Mouse (Mus musculus) forebrain, embryonic 12.5 days (tissue): ENCODE measurements at regions not wholly inside any gene's neighbourhood (a gene's known extent, or its start where the extent isn't known, plus 50 kb on each side); places are given as distances from the start of the nearest gene placed in this dataset.
A peak's percentile ranks its signal among the peaks of the same experiment; 100 is the strongest.

Source experiments
- ATAC-seq: fragments of 200-750 bp; cut with Nextera tagmentation; 2 replicates; pipeline ENCODE4 v1.8.0; 2017; ENCODE audit warnings: moderate TSS enrichment; ENCODE audit not compliant: low FRiP score
- H3K27ac ChIP-seq: fragments of 300-500 bp; sonication (generic); 2 replicates; pipeline ENCODE4 v1.5.1; 2016; ENCODE audit warnings: mild to moderate bottlenecking
- H3K27me3 ChIP-seq: fragments of 300-500 bp; sonication (generic); 2 replicates; pipeline ENCODE4 v1.6.1; 2016; ENCODE audit warnings: mild to moderate bottlenecking
- H3K36me3 ChIP-seq: fragments of 300-500 bp; sonication (generic); replicated peaks from 2 replicates; pipeline ENCODE4 v1.6.1; 2016; ENCODE audit warnings: mild to moderate bottlenecking
- H3K4me1 ChIP-seq: fragments of 300-500 bp; sonication (generic); 2 replicates; pipeline ENCODE4 v1.6.1; 2016
- H3K4me2 ChIP-seq: fragments of 300-500 bp; sonication (generic); 2 replicates; pipeline ENCODE4 v1.6.1; 2016; ENCODE audit warnings: mild to moderate bottlenecking, moderate library complexity
- H3K4me3 ChIP-seq: fragments of 300-500 bp; sonication (generic); replicated peaks from 2 replicates; pipeline ENCODE4 v1.5.1; 2016; ENCODE audit warnings: mild to moderate bottlenecking
- H3K9ac ChIP-seq: fragments of 300-500 bp; sonication (generic); 2 replicates; pipeline ENCODE4 v1.6.1; 2016; ENCODE audit warnings: mild to moderate bottlenecking
- H3K9me3 ChIP-seq: fragments of 300-500 bp; sonication (generic); 2 replicates; pipeline ENCODE4 v1.6.1; 2016
- WGBS: fragments of 180-500 bp; shearing (Covaris S2); methylation state at CpG from one replicate; pipeline ENCODE4 v1.1.7; 2016; 5-methylcytosine and 5-hydroxymethylcytosine counted together

DNA sequence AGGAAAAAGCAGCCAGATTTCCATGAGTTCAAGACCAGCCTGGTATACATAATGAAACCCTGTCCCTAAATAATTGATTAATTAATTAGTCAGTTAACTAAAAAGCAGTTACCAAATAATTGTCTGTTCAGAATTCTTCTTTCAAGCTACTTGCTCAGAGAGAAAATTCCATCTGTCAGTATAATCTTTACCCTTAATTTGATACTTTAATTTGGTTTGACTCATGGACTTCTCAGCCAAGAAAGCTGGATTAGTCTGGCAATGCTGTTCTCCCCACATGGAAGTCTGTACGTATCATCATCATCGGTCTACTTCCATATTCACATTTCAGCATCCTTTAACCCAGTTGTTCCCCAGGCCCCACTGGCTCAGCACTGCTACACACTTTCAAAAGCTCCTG lies 461.0 kb upstream of the Sphkap start:
- 88% methylated on average over 2 of the region's 2 CpGs for WGBS
- H3K9me3 ChIP-seq = no peaks in the 10 kb centered on the region
- no peak for ATAC-seq
- no peaks in the 10 kb centered on the region for H3K27me3 ChIP-seq
- H3K4me2 ChIP-seq = no peak overlapping the region
- no peak overlapping the region for H3K4me3 ChIP-seq
- no peak overlapping the region for H3K27ac ChIP-seq
- H3K9ac ChIP-seq = no peak overlapping the region
- no peaks in the 10 kb centered on the region for H3K36me3 ChIP-seq
- H3K4me1 ChIP-seq = 0 out of 2 replicates have a peak, but pooled peaks cover 7% of the 10 kb centered on the region

DNA sequence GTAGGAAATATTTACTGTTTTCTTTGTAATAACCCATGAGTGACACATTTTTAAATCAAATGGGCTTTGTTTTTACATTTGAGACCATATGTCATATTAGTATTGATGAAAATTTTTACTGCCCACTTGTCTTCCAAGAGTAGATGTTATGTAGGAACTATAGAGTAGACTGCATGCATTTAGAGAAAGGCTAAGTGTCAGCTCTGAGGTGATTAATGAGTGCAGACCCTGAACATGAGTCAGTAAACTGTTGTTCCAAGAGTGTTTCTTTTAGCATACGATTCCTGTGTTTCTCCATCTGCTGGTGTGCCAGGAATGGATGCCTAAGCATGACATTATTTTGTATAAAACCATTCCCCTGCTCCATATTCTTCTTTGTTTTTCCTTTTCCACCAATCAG lies 454.5 kb upstream of the Sphkap start:
- no peaks in the 10 kb centered on the region for H3K9me3 ChIP-seq
- H3K4me1 ChIP-seq = 0 out of 2 replicates have a peak, but pooled peaks cover 3% of the 10 kb centered on the region
- H3K4me2 ChIP-seq = no peak overlapping the region
- H3K4me3 ChIP-seq = no peak overlapping the region
- no peak overlapping the region for H3K27ac ChIP-seq
- no peaks in the 10 kb centered on the region for H3K27me3 ChIP-seq
- no peak for ATAC-seq
- WGBS = 86% methylated on average over 1 of the region's 1 CpGs
- H3K36me3 ChIP-seq = no peaks in the 10 kb centered on the region
- no peak overlapping the region for H3K9ac ChIP-seq

DNA sequence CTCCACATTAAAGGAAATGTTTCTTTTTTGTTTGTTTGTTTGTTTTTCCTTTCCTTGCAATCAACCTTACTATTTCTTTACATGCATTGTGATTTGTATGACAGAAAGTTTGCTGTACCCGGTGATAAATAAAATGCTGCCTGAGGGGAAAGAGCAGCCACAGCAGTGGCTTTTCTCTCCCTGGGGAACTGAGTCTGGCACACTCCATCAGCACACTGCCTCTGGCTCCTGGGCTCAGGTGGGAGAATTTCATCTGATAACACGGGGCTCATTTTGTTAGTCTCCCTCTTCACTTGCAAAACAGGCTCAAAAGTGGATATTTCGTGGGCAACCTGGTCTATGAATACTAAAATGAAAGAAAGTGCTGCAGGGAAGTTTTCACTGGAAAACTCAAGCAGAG lies 454.1 kb upstream of the Sphkap start:
- H3K9ac ChIP-seq = no peak overlapping the region
- 72% methylated on average over 3 of the region's 3 CpGs for WGBS
- H3K27ac ChIP-seq = no peak overlapping the region
- no peaks in the 10 kb centered on the region for H3K9me3 ChIP-seq
- ATAC-seq = no peak
- H3K27me3 ChIP-seq = no peaks in the 10 kb centered on the region
- H3K4me3 ChIP-seq = no peak overlapping the region
- H3K36me3 ChIP-seq = no peaks in the 10 kb centered on the region
- H3K4me1 ChIP-seq = 0 out of 2 replicates have a peak, but pooled peaks cover 3% of the 10 kb centered on the region
- no peak overlapping the region for H3K4me2 ChIP-seq

DNA sequence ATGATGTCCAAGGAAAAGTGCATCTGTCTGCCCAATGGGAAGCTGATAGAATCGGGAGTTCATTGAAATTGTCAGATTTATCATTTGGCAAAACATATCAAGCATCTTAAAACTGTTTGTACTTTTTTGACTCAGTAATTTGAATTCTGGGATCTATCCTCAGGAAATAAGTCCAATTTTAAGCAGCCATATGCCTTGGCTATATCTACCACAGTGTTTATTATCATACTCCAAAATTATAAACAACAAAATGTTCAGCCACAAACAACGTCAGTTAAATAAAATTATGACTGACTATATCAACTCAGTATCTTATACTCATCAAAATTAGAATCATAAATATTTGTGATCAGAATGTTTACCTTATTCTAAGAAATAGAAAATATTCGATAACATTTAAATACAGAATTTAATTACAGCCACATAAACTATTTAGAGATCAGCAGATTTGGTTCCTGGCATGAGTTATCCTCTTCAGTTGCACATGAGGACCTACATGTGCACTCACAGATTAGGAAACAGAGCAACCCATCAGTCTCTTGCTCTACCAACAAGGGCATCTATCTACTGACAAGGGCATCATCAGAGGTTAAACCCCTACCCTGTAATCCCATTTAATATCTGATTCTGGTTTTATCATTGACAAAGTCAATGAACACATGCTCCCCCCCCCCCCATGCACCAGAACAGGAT lies 451.9 kb upstream of the Sphkap start:
- Histone ChIP-seq H3K9me3 (no peaks in the 10 kb centered on the region), H3K9ac (no peak overlapping the region), H3K4me3 (no peak overlapping the region), H3K27me3 (no peaks in the 10 kb centered on the region), H3K4me2 (no peak overlapping the region), H3K4me1 (no peaks in the 10 kb centered on the region), H3K36me3 (no peaks in the 10 kb centered on the region), H3K27ac (no peak overlapping the region)
- WGBS = 91% methylated on average over 3 of the region's 3 CpGs
- no peak for ATAC-seq

DNA sequence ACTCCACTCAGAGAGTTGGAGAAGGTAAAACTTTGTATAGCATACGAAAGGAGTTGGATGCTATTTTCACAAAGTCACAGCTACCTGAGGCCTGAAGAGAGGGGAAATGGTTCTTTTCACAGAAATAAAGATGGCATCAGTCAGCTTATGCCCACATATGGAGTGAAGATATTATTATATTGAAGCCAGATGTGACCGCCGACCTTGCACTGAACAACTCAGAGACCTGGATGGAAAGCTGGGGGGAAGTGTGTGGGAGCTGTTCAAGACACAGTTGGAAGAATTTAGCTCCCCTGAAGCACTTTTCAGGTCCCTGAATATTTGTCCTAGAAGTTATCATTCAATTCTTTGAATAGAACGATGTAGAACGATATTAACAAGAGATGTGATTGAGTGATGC lies 446.0 kb upstream of the Sphkap start:
- Histone ChIP-seq H3K4me2 (no peak overlapping the region), H3K27ac (no peak overlapping the region), H3K4me1 (no peaks in the 10 kb centered on the region), H3K9me3 (no peaks in the 10 kb centered on the region), H3K4me3 (no peak overlapping the region), H3K9ac (no peak overlapping the region), H3K27me3 (no peaks in the 10 kb centered on the region), H3K36me3 (no peaks in the 10 kb centered on the region)
- WGBS = 88% methylated on average over 5 of the region's 5 CpGs
- ATAC-seq = no peak

DNA sequence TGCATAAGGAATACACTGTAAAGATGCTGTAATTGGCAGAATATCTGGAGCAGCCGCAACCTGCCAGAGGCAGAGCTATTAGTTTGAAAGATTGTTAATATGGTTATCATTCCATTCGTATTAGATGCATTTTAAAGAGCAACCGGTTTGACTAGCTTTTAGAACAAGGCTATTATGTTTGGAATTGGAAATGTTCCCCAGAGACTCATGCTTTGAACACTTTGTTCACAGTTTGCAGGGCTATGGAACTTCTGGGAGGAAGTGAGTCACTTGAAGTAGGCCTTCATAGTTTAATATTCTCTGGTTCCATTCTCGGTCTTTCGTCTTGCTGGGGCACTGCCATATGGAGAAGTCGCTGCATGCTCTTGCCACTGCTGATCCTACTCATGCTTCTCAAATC lies 443.1 kb upstream of the Sphkap start:
- H3K27ac ChIP-seq = no peak overlapping the region
- ATAC-seq = no peak
- H3K9me3 ChIP-seq = no peaks in the 10 kb centered on the region
- no peaks in the 10 kb centered on the region for H3K36me3 ChIP-seq
- WGBS = 94% methylated on average over 6 of the region's 6 CpGs
- H3K27me3 ChIP-seq = no peaks in the 10 kb centered on the region
- no peaks in the 10 kb centered on the region for H3K4me1 ChIP-seq
- H3K4me3 ChIP-seq = no peak overlapping the region
- no peak overlapping the region for H3K9ac ChIP-seq
- no peak overlapping the region for H3K4me2 ChIP-seq

DNA sequence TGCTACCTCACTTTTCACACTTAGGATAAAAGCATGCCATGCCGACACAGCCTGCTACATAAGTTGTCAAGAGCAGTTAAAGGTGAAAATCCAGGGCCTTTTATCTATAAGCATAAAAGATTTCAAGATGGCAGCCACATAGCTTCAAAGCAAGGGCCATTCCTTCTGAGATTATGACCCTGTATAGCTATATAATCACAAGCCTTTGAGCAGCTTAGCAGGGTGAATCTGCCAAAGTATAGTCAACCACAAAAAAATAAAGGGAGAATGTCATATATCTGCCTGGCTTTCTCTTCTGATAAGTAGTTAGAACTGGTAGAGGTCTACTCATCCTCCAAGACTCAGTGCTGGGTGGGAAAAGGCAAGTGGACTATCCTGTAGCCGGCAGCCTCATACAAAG lies 440.4 kb upstream of the Sphkap start:
- WGBS = 88% methylated on average over 2 of the region's 2 CpGs
- no peak overlapping the region for H3K9ac ChIP-seq

DNA sequence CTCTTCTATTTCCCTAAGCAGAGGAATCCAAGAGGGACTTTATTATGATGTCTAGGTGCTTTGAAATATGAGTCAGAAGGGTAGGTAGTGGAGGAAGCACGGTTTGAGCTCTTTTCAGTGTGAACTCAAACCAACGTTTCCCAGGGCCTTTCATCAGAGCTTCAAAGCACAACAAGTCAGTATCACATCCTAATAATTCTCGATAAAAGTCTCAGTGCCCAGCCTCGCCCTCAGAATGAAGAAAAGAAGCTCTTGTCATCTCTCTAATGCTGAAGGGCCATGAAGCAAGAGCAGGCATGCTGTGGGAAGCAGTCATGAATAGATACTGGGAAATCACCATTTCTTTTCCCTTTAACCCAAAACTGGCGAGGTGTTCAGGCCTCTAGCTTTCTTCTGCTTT lies 440.0 kb upstream of the Sphkap start:
- ATAC-seq = no peak
- Histone ChIP-seq H3K27me3 (no peaks in the 10 kb centered on the region), H3K9me3 (no peaks in the 10 kb centered on the region), H3K36me3 (no peaks in the 10 kb centered on the region), H3K9ac (no peak overlapping the region), H3K27ac (no peak overlapping the region), H3K4me2 (no peak overlapping the region), H3K4me3 (no peak overlapping the region), H3K4me1 (no peaks in the 10 kb centered on the region)
- WGBS = 74% methylated on average over 5 of the region's 5 CpGs

More for the DNA sequence above, 440.4 kb upstream of the Sphkap start:
- no peak overlapping the region for H3K4me2 ChIP-seq
- H3K4me1 ChIP-seq = no peaks in the 10 kb centered on the region
- H3K27me3 ChIP-seq = no peaks in the 10 kb centered on the region
- ATAC-seq = no peak
- no peaks in the 10 kb centered on the region for H3K36me3 ChIP-seq
- no peaks in the 10 kb centered on the region for H3K9me3 ChIP-seq
- H3K4me3 ChIP-seq = no peak overlapping the region
- H3K27ac ChIP-seq = no peak overlapping the region

DNA sequence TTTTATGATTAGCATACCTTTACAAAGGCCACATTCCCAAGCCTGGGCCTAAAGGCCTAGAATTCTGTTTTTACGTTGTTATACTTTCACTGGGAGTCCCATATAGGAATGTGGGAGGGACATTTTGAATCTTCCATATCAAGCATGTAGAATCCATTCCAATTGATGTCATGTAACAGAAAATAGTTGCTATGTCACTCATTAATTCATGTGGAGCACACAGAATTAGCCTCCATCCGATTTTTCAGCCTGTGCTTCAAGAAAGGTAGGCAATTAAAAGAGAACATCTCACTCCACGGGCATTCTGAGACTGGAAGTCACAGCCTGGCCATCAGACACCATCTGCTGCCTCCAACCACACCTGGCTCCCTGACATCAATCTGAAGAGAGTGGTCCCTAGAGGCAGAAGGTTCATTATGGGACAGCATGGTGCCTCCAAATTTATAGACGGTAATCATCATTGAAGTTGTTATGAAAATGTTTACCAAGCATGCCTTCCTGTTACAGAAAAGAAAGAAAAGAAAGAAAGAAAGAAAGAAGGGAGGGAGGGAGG lies 436.9 kb upstream of the Sphkap start:
- Histone ChIP-seq H3K4me2 (no peak overlapping the region), H3K9me3 (no peaks in the 10 kb centered on the region), H3K4me1 (no peaks in the 10 kb centered on the region), H3K27ac (no peak overlapping the region), H3K27me3 (no peaks in the 10 kb centered on the region), H3K9ac (no peak overlapping the region), H3K4me3 (no peak overlapping the region), H3K36me3 (no peaks in the 10 kb centered on the region)
- 81% methylated on average over 4 of the region's 4 CpGs for WGBS
- no peak for ATAC-seq

DNA sequence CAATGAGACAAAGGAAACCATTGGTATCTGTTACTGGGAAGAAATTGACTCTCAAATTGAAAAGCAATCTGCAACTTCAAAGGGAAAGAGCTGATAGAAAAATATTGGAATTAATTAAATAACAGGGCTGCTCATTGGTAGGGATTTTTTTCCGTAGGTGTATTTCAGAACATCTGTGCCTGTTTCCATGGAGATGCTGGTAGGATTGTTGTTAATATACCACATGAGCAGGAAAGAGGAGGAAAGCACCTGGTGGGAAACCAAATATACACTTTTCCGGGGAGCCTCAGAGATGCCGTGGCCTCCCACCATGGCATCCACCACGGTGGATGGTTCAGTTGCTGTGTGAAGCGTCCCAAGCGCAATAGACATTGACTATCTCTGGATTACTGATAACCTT lies 428.0 kb upstream of the Sphkap start:
- H3K4me1 ChIP-seq = no peaks in the 10 kb centered on the region
- H3K4me2 ChIP-seq = no peak overlapping the region
- 93% methylated on average over 6 of the region's 6 CpGs for WGBS
- no peak overlapping the region for H3K27ac ChIP-seq
- no peak overlapping the region for H3K9ac ChIP-seq
- no peaks in the 10 kb centered on the region for H3K36me3 ChIP-seq
- H3K4me3 ChIP-seq = no peak overlapping the region
- H3K27me3 ChIP-seq = no peaks in the 10 kb centered on the region
- H3K9me3 ChIP-seq = no peaks in the 10 kb centered on the region
- ATAC-seq = no peak

DNA sequence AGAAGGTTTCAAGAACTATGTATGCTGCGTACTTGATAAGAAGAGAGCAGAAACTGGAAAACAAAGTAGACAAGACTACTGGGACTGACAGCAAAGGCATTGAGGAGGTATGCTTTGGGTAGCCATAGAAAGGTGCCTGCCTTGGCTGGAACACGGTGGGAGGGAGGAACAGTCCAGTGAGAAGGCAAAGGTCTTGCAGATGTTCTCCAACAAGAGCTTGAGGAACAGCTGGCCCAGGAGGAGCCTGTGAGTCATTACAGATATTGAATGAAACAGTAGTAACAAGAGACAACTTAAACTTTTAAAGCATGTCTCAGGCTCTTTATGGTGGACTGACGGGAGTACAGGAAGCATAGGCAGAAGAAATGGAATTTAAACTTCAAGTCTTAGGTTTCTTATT lies 424.9 kb upstream of the Sphkap start:
- 89% methylated on average over 3 of the region's 3 CpGs for WGBS
- no peak for ATAC-seq
- no peak overlapping the region for H3K4me3 ChIP-seq
- no peaks in the 10 kb centered on the region for H3K9me3 ChIP-seq
- no peaks in the 10 kb centered on the region for H3K27me3 ChIP-seq
- no peak overlapping the region for H3K9ac ChIP-seq
- H3K4me1 ChIP-seq = no peaks in the 10 kb centered on the region
- no peak overlapping the region for H3K4me2 ChIP-seq
- no peak overlapping the region for H3K27ac ChIP-seq
- no peaks in the 10 kb centered on the region for H3K36me3 ChIP-seq

DNA sequence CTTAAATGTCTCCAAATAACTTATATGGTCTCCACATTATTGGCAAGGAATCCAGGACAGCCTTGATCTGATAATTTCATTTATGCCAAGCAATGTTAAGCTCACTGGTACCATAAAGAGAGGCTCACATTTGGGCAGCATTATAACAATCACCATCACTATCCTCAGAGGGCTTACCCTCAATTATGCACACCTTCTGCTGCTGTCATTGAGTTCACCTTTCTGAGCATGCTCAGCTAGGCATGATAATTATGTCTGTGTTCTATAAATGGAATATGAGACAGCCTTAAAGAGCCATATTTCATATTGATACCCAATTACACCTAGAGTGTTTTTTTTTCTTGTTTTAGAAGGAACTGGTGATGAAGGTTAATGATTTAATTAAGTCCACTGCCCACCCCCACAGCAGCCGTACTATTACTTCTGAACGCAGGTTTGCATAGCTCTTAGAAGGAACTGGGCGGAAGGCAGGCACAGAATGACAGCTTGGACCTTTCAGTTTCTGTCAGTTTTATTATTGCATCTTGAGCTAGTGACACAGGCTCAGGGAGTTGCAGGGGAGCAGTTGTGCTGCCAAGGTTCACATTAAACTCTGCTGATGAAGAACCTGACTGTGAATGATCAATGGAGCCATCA lies 424.0 kb upstream of the Sphkap start:
- Histone ChIP-seq H3K9me3 (no peaks in the 10 kb centered on the region), H3K27me3 (no peaks in the 10 kb centered on the region), H3K36me3 (no peaks in the 10 kb centered on the region), H3K4me2 (no peak overlapping the region), H3K27ac (no peak overlapping the region), H3K4me1 (no peaks in the 10 kb centered on the region), H3K9ac (no peak overlapping the region), H3K4me3 (no peak overlapping the region)
- WGBS = 91% methylated on average over 3 of the region's 3 CpGs
- ATAC-seq = 0 out of 2 replicates have a peak, but pooled peaks have one; percentile 20
